Mouse (Mus musculus) CH12.LX (cell line): ENCODE data around the gene Pik3cb.

ENCODE experiments used
- CTCF ChIP-seq, 2 experiments: IDR thresholded peaks in 1 of 2; conservative IDR thresholded peaks in 1 of 2; 2 replicates each; pipeline ENCODE4 v1.5.1; 2011 to 2012; ENCODE audit warnings: low read depth in 2 of 2, low read length in 2 of 2, improper control_type of control experiment in 1 of 2, inconsistent platforms in 1 of 2, mild to moderate bottlenecking in 1 of 2, moderate library complexity in 1 of 2
- USF1 ChIP-seq: IDR thresholded peaks from 2 replicates; pipeline ENCODE4 v1.6.1; 2014; ENCODE audit warnings: low read depth, mild to moderate bottlenecking, inconsistent platforms, low read length, improper control_type of control experiment

GRCm38 (mm10) chr9:99172811-99173210 is 32.4 kb upstream of the Pik3cb start:
- TF ChIP-seq USF1, result no peak
- TF ChIP-seq CTCF (conservative IDR thresholded peaks at IDR 0.05 in 1 of 2, IDR thresholded peaks at IDR 0.05 in 1 of 2; ENCODE audit: low read depth in 2 of 2, low read length in 2 of 2), result no peak
